Mouse (Mus musculus) brain, embryonic 18.5 days (tissue): ENCODE measurements at regions not wholly inside any gene's neighbourhood (a gene's known extent, or its start where the extent isn't known, plus 50 kb on each side); places are given as distances from the start of the nearest gene placed in this dataset.

Source experiments
- DNase-seq: peaks from one replicate; pipeline ENCODE4 v3.0.0-alpha.2; 2012; ENCODE audit warnings: low read depth, low spot score

GRCm38 (mm10) chr3:72825618-72826017, 142.0 kb downstream of the Sis start:
- no peak for DNase-seq

- DNase-seq: no peak
Measured at GRCm38 (mm10) chr3:72823148-72823547, 144.5 kb downstream of the Sis start.

DNA sequence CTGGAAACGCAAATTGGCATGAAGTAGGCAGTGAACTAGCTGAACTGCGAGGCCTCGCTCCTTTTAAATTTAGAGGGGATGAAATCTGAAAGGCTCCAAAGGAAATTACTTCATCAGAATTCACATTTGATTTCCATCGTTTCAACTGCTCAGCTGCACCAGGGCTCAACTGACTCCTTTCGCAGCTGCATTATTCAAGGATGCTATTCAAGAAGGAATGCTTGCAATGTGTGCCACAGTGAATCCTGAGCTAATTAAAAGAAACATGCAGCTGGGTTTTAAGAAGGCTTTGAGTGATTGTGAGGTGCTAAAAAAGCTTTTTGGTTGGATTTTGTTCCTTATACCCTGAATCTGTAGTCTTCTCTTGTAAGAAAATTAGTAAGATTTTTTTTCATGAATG, 177.1 kb downstream of the Sis start:
- peak; percentile 37 for DNase-seq
